Mouse (Mus musculus) liver, postnatal 0 days (tissue): ENCODE measurements at regions not wholly inside any gene's neighbourhood (a gene's known extent, or its start where the extent isn't known, plus 50 kb on each side); places are given as distances from the start of the nearest gene placed in this dataset.

Source experiments
- ATAC-seq: fragments of 200-750 bp; cut with Nextera tagmentation; 2 replicates; pipeline ENCODE4 v1.8.0; 2017; ENCODE audit warnings: mild to moderate bottlenecking, moderate library complexity
- DNase-seq: peaks from one replicate; pipeline ENCODE4 v3.0.0-alpha.2; 2016
- H3K27ac ChIP-seq: fragments of 300-500 bp; sonication (generic); 2 replicates; pipeline ENCODE4 v1.5.1; 2014; ENCODE audit warnings: antibody characterized with exemption, moderate library complexity, mild to moderate bottlenecking, low read depth
- H3K27me3 ChIP-seq: fragments of 300-500 bp; sonication (generic); 2 replicates; pipeline ENCODE4 v1.6.1; 2014; ENCODE audit warnings: low read length, control low read depth, mixed read lengths; ENCODE audit not compliant: insufficient read depth
- H3K36me3 ChIP-seq: fragments of 300-500 bp; sonication (generic); replicated peaks from 2 replicates; pipeline ENCODE4 v1.6.1; 2014; ENCODE audit warnings: mild to moderate bottlenecking, control low read depth, low read length, moderate library complexity, mixed read lengths; ENCODE audit not compliant: insufficient read depth
- H3K4me1 ChIP-seq: fragments of 300-500 bp; sonication (generic); 2 replicates; pipeline ENCODE4 v1.6.1; 2014; ENCODE audit warnings: antibody characterized with exemption, mild to moderate bottlenecking, control low read depth; ENCODE audit not compliant: insufficient read depth
- H3K4me2 ChIP-seq: fragments of 300-500 bp; sonication (generic); 2 replicates; pipeline ENCODE4 v1.6.1; 2014; ENCODE audit warnings: low read depth, mild to moderate bottlenecking, low read length, moderate library complexity, mixed read lengths
- H3K4me3 ChIP-seq: fragments of 300-500 bp; sonication (generic); 2 replicates; pipeline ENCODE4 v1.5.1; 2014; ENCODE audit warnings: low read depth, low read length
- H3K9ac ChIP-seq: fragments of 300-500 bp; sonication (generic); replicated peaks from 2 replicates; pipeline ENCODE4 v1.6.1; 2014; ENCODE audit warnings: mild to moderate bottlenecking, moderate library complexity
- H3K9me3 ChIP-seq: fragments of 300-500 bp; sonication (generic); 2 replicates; pipeline ENCODE4 v1.6.1; 2016; ENCODE audit warnings: mild to moderate bottlenecking, control low read depth, low read length, mixed read lengths
- CTCF ChIP-seq: sonication (generic); IDR thresholded peaks from 2 replicates; pipeline ENCODE4 v1.5.1; 2016; ENCODE audit warnings: antibody characterized with exemption, low read depth
- EP300 ChIP-seq: IDR thresholded peaks from 2 replicates; pipeline ENCODE4 v1.6.1; 2016; ENCODE audit warnings: antibody characterized with exemption, low read depth, mild to moderate bottlenecking
- WGBS: fragments of 180-500 bp; shearing (Covaris S2); extraction: QIAGEN DNeasy Blood & Tissue Kit; methylation state at CpG from one replicate; pipeline ENCODE4 v1.1.7; 2014; ENCODE audit not compliant: insufficient replicate concordance; 5-methylcytosine and 5-hydroxymethylcytosine counted together

DNA sequence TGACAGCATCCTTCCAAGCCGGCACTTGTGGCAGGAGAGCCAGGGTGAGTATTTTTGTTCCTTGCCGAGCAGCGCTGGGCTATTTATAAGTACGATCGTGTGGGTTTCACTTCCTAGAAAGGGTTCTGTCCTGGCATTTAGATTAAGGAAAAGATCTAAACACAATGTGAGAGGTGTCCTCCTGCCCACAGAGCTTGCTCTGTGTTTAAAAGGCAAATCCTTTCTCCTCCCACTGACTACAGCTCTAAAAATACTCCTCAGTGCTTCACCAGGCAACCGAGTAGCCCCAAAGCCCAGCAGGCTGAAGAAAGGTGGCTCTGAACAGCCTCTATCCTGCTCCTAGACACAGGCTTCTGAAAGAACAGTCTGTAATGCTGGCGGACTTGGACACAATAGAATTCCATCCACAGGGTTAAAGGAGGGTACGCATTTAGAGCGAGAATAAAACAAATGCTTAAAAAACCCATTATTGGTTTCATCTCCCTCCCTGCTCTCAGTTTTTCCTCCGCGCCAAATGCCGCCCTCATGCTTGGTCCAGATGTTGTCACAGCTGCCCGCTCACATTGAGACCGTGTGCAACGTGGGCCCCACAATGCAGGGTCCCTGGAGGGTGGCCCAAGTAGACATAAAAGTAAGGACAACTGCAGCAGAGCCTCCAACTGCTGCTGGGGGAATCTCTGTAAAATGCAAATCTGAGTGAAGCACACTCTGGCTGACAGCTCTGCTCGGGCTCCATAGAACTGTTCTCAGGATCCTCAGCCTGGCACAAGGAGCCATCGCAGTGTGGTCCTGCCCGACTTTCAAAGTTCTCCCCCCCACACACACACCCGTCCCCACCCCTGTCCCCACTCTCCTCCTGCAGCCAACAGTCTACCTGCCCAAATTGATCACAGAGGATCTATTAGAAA is 397.8 kb upstream of the Mgmt start:
- ATAC-seq (no peak), DNase-seq (no peak)
- 47% methylated on average over 19 of the region's 19 CpGs for WGBS
- no peak overlapping the region for H3K4me2 ChIP-seq
- no peak overlapping the region for H3K4me3 ChIP-seq
- no peaks in the 10 kb centered on the region for H3K36me3 ChIP-seq
- TF ChIP-seq EP300 (no peak), CTCF (no peak)
- no peak overlapping the region for H3K27ac ChIP-seq
- H3K4me1 ChIP-seq, result no peaks in the 10 kb centered on the region
- H3K9me3 ChIP-seq, result no peaks in the 10 kb centered on the region
- peaks cover 30% of the 10 kb centered on the region; the same call in 1 of the 2 replicates for H3K27me3 ChIP-seq
- no peak overlapping the region for H3K9ac ChIP-seq

DNA sequence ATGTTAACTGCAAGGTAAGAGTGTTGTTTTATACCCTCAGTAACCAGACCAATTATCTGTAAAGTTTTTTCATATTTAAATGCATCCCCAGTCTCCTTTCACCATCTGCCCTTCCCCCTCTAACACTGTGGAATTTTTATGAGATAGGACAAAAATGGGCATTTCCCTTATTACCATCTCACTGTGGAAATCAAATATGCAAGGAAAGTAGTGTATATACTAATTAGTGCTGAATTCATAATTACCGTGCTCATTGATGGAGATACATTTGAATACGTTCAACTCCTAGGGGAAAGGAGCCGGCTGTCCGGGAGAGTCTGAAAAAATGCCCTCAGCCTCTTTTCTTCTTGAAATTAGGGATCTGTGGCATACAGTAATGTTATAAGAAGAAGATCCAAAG is 394.4 kb upstream of the Mgmt start:
- Histone ChIP-seq H3K9me3 (no peaks in the 10 kb centered on the region), H3K9ac (no peak overlapping the region), H3K27me3 (peaks cover 24% of the 10 kb centered on the region; the same call in 1 of the 2 replicates), H3K27ac (no peak overlapping the region), H3K4me1 (no peaks in the 10 kb centered on the region), H3K4me3 (no peak overlapping the region), H3K4me2 (no peak overlapping the region), H3K36me3 (no peaks in the 10 kb centered on the region)
- DNase-seq (no peak), ATAC-seq (no peak)
- TF ChIP-seq CTCF (no peak), EP300 (no peak)
- WGBS, result 84% methylated on average over 4 of the region's 4 CpGs

DNA sequence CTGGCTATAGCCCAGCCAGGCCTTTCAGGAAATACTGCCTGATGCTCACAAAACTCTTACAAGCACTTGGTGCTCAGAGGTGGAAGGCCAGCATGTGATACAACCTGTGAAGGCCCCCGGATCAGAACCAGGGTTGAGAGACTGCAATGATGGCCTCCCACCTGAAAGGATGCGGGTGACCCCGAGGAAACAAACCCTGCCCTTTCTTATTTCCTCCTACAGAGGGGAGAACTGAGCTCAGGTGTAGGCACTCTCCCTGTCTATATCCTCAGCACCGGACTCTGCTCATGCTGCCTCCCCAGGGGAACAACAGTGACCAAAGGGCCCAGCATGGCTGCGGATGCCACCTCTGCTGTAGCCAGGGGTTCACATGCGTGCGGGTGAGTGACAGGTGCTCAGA is 393.3 kb upstream of the Mgmt start:
- no peak overlapping the region for H3K4me2 ChIP-seq
- WGBS, result 69% methylated on average over 7 of the region's 7 CpGs
- no peak overlapping the region for H3K4me3 ChIP-seq
- no peak for ATAC-seq
- no peak for DNase-seq
- TF ChIP-seq CTCF, result no peak
- TF ChIP-seq EP300, result no peak
- H3K9me3 ChIP-seq, result no peaks in the 10 kb centered on the region
- no peak overlapping the region for H3K9ac ChIP-seq
- H3K27ac ChIP-seq, result no peak overlapping the region
- H3K36me3 ChIP-seq, result no peaks in the 10 kb centered on the region
- no peaks in the 10 kb centered on the region for H3K4me1 ChIP-seq
- H3K27me3 ChIP-seq, result peaks cover 20% of the 10 kb centered on the region; the same call in 1 of the 2 replicates

DNA sequence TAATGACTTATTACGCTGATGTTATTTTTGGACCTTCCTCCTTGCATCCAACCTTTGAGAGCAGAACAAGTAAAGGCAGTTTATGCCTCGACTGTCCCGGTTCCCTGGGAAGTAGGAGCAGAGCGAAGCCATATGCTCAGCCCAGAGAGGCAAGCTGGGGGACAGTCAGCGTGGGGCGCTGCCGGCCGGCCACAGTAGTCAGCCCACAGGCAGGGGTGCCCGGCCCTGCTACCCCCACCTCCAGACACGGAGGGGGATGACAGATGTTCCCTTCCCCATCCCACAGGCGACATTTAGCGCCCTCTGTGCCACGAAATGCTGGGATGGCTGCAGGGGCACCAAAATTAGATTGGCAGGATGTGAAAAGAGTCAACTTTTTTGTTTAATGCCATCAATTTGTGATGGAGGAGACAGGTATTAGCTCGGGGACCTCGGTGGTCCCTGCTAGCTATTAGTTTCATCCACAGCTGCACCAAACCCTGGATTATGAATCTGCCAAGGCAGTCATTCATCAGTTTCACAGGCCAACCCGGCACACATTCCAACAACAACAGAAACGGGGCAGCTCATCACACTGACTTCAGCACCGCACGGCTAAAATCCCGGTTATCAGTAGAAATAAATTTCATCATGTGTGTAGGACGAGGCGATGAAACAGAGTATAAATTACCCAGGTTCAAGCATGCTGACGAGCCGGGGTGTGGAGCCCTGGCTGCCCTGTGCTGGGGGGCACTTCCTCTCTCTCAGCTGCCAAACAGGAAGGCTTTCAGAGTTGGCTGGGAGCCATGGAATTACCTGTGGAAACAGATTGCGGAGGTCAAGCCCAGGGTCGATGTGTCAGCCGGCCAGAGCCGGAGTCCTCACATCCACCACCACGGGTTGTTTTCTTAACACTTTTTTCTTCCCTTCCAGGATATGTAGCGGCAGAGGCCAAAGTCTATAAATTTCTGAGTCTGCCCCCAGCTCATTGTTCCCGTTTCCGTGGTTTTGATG is 392.3 kb upstream of the Mgmt start:
- H3K4me1 ChIP-seq, result no peaks in the 10 kb centered on the region
- WGBS, result 38% methylated on average over 32 of the region's 32 CpGs
- TF ChIP-seq CTCF, result no peak
- TF ChIP-seq EP300, result no peak
- ATAC-seq, result no peak
- H3K36me3 ChIP-seq, result no peaks in the 10 kb centered on the region
- H3K4me2 ChIP-seq, result peak overlapping the region; percentile 38; the same call in 1 of the 2 replicates
- DNase-seq, result peak; percentile 45
- H3K9me3 ChIP-seq, result no peaks in the 10 kb centered on the region
- H3K4me3 ChIP-seq, result no peak overlapping the region
- 0 out of 2 replicates have a peak, but pooled peaks cover 14% of the 10 kb centered on the region for H3K27me3 ChIP-seq
- H3K9ac ChIP-seq, result no peak overlapping the region
- H3K27ac ChIP-seq, result no peak overlapping the region

DNA sequence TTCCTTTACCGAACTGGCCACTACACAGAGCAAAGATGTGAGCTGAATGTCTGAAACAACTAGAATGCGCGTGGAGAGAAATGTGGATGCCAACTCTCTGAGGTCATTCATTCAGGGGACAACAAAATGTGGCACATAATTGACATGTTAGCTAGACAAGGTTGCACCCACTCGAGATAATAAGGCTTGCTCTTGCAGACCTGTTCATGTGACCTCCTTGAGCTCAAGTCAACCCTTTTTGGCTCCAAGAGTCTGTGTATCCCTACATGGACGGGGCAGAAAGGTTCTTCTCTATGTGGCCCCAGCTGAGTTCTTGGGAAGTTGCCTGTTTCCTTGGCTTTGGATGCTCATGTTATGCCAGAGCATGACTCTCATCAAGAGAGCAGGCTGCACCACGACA is 383.0 kb upstream of the Mgmt start:
- no peaks in the 10 kb centered on the region for H3K27me3 ChIP-seq
- 75% methylated on average over 6 of the region's 6 CpGs for WGBS
- DNase-seq (no peak), ATAC-seq (no peak)
- H3K4me2 ChIP-seq, result no peak overlapping the region
- no peak overlapping the region for H3K4me3 ChIP-seq
- no peak overlapping the region for H3K27ac ChIP-seq
- no peak overlapping the region for H3K9ac ChIP-seq
- no peaks in the 10 kb centered on the region for H3K4me1 ChIP-seq
- no peak for TF ChIP-seq CTCF
- TF ChIP-seq EP300, result no peak
- no peaks in the 10 kb centered on the region for H3K36me3 ChIP-seq
- H3K9me3 ChIP-seq, result no peaks in the 10 kb centered on the region

DNA sequence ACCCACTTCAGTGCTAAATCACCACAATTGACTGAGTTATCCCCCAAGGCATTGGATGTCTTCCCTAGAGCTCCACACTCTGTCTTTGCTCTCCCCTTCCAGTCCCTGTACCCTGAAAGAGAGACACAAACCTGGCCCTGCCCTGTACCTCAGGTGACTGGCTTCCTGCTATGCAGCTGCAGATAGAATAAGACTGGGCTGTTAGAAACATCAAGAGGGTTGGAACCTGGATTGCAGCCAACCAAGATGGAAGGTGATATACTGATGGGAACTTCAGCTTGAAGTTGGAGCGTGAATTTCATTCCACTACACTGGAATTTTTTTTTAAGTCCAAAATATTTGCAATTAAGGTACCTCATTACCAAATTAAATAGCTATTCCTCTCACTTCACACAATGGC is 379.0 kb upstream of the Mgmt start:
- ATAC-seq, result no peak
- no peak for TF ChIP-seq EP300
- WGBS, result 55% methylated on average over 1 of the region's 1 CpGs

More for the DNA sequence above, 379.0 kb upstream of the Mgmt start:
- Histone ChIP-seq H3K9me3 (no peaks in the 10 kb centered on the region), H3K4me1 (no peaks in the 10 kb centered on the region), H3K9ac (no peak overlapping the region), H3K36me3 (no peaks in the 10 kb centered on the region), H3K4me2 (no peak overlapping the region), H3K4me3 (no peak overlapping the region), H3K27me3 (no peaks in the 10 kb centered on the region), H3K27ac (no peak overlapping the region)
- DNase-seq, result no peak
